Mouse (Mus musculus) brain, adult 2 months (tissue): ENCODE results near the gene Syt2.
A peak's percentile ranks its signal among the peaks of the same experiment; 100 is the strongest.

Source experiments
- DNase-seq: peaks from one replicate; pipeline ENCODE4 v3.0.0; 2011; ENCODE audit warnings: low read depth, low spot score

The Syt2 gene

GRCm38 (mm10) chr1:134704396-134705306 lies 58.2 kb downstream of the Syt2 start:
- peak; percentile 76 for DNase-seq

GRCm38 (mm10) chr1:134706549-134706948 lies 60.1 kb downstream of the Syt2 start:
- DNase-seq: no peak

- no peak for DNase-seq
Observed at GRCm38 (mm10) chr1:134707516-134707915, 61.0 kb downstream of the Syt2 start.

DNA sequence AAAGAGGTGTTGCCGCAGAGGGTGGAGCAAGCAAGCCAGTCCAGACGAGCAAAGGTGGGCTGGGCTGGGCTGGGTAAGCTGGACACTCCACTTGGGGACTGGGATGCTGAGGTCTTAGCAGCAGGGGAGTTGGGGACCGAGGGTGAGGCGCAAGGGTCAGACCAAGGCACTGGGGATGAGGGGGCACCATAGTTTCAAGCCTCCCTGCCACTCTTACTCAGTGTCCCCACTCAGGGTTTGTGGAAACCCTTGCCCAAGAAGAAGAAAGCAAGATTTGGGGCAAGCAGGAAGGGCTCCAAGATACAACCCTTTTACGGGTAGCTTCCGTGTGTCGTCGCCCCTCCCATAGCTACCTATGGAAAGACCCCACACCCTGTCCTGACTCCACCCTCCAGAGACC lies 61.8 kb downstream of the Syt2 start:
- DNase-seq: no peak

DNA sequence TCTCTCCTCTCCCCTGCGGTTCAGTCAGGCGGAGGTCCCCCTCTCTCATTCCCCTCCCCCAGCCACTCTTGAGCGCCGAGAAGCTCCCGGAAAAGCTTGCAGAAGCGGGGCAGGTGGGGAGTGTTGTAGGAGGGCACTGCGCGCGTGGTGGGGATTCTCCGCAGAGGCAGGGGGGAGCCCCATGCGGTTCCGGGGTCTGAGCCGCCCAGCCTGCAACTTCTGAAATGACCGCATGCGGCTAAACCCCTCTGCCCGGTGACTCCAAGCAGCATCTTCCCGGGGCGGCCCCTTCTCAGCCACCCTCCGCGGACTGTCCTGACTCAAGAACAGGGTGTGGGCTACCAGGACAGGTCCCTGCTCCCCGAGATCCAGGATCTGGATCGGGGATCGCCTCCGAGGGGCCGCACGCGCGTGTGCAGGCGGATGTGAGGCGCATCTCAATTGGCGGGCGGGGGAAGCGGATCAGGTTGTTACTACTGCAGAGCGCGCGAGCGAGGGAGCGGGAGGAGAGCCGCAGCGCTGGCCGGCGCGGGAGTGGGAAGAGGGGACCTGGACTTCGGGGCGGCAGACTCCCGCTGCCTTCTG lies 62.4 kb downstream of the Syt2 start:
- DNase-seq: peak; percentile 78

DNA sequence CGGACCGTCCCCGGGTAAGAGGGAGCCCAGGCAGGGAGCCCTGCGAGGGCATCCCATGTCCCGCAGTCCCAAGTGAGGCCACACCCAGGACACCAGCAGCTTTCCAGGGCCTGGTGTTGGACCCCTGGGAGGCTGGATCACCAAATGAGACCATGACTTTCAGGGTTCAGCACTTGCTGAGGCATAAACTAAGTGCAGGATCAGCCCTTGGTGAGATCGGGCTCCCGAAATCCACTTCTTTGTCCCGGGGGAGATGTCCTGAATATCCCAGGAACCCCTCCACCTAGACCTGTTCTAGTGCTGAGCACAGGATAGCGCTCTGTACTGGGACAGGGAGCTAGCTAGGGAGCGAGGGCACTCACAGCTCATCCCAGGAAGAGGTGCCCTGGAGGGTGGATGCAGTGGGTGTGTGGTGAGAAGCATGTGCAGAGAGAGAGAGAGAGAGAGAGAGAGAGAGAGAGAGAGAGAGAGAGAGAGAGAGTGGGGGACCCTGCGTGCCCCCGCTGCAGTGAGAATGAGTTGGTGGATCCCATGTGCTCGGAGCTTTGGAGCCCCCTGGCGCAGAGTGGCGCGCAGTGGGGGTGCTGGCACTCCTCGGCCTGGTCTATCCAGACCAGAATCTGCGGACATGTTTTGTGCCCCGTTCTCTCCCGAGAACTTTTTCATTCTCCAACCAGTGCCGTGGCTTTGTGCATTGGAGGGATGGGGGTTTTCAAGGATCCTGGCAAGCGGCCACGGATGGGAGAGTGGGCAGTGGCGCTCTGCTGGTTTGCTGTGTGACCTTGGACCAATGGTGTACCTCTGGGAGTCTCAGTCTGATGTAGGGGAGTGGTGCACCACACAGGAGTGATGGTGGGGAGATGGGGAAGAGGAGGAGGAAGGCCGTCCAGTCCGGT lies 63.2 kb downstream of the Syt2 start:
- DNase-seq: peak; percentile 66

GRCm38 (mm10) chr1:134711061-134711460 lies 64.6 kb downstream of the Syt2 start:
- DNase-seq: no peak

GRCm38 (mm10) chr1:134711653-134712052 lies 65.2 kb downstream of the Syt2 start:
- DNase-seq: no peak

GRCm38 (mm10) chr1:134712781-134713299 lies 66.4 kb downstream of the Syt2 start:
- no peak for DNase-seq

GRCm38 (mm10) chr1:134713421-134713969 lies 67.0 kb downstream of the Syt2 start:
- peak; percentile 60 for DNase-seq

- no peak for DNase-seq
Observed at GRCm38 (mm10) chr1:134714166-134714565, 67.7 kb downstream of the Syt2 start.

GRCm38 (mm10) chr1:134715092-134715491 lies 68.6 kb downstream of the Syt2 start:
- peak; percentile 82 for DNase-seq

- DNase-seq: peak; percentile 81
Observed at GRCm38 (mm10) chr1:134719718-134720304, 73.3 kb downstream of the Syt2 start.

GRCm38 (mm10) chr1:134721486-134721885 lies 75.0 kb downstream of the Syt2 start:
- no peak for DNase-seq

GRCm38 (mm10) chr1:134722891-134723290 lies 76.4 kb downstream of the Syt2 start:
- peak; percentile 91 for DNase-seq

DNA sequence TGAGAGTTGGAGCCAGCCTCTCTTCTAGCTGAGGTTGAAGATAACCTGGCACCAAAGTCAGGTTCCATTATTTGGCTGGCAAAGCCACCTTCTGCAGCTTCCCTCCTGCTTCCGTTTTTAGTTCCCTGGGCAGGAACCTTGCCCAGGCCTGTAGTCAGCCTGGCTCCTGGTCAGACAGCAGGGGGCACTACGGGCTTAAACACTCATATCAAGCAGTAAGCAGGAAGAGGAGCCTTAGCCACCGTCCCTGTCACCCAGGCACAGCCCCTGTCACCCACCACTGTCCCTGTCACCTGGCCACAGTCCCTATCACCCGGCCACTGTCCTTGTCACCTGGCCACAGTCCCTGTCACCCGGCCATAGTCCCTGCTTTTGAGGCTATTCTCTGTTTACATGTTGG lies 78.8 kb downstream of the Syt2 start:
- peak; percentile 96 for DNase-seq

DNA sequence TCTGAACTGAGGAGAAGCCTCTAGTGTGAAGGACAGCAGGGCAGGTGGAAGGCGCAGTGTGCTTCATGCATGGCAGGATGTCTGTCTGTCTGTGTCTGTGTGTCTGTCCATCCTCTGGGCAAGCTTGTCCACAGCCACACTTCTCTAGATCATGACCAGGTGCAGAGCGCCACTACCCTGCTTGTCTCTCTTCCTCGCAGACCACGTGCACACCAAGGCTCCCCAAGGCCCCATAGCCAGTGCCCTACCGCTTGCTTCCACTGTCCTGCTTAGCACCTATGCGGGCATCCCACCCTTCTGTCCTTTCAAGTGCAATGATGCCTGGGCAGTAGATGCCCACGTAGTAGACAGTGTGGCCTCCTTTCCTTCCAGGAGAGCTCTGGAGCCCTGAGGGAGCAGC lies 80.0 kb downstream of the Syt2 start:
- DNase-seq: no peak

DNA sequence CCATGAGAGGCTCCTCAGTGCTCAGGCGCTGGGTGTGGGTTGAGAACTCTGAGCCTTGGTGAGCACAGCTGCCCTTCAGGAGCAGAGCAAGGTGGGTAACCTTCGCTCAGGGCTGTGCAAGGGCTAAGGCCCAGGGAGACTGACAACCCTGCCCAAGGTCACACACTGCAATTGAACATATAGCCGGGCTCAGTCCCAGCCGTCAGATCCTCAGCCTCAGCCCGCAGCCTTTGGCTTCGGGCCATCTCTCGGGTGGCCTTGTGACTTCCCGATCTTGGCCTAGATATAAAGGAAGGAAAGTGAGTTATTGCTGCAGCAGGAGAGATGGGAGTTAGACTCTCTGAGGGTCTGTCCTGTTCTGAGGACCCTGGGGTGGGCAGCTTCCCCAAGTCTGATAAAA lies 80.8 kb downstream of the Syt2 start:
- peak; percentile 56 for DNase-seq

DNA sequence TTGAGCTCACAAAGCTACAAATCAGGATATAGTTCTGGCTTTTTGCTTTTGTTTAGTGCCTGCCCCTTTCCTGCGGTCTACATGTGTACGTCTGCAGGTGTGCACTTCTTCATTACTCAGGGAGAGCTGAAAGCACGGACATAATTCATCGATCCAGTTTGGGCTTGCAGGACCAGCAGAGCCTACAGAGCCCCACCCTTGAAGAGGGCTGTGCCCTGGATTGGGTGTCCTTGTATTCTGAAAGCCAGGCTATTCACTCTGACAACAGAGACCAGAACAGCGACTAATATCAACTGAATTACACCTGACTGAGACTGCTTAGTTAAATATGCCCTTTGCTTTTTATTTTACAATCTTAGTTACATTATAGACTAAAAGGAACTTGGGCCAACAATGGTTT lies 87.2 kb downstream of the Syt2 start:
- no peak for DNase-seq

GRCm38 (mm10) chr1:134737463-134737862 lies 91.0 kb downstream of the Syt2 start:
- peak; percentile 50 for DNase-seq

- peak; percentile 37 for DNase-seq
Observed at GRCm38 (mm10) chr1:134741433-134741832, 95.0 kb downstream of the Syt2 start.
